Mouse (Mus musculus): ENCODE data around the gene Tmem106b. TPM values are rescaled to one million over a fixed set of nuclear protein-coding genes. Genes with fewer than 3 reads are reported as not detected.

Tmem106b gene
- polyA plus RNA-seq, 1 experiment, result 47.0 TPM

- Histone ChIP-seq H3K4me3 (ENCODE audit: low read depth, low read length) (no peak overlapping the region), H3K36me3 (ENCODE audit: control insufficient read depth, insufficient read depth, low read length, poor library complexity, severe bottlenecking) (no peaks in the 10 kb centered on the region), H3K9me3 (replicated peaks; ENCODE audit: control insufficient read depth, insufficient read depth, low read length, poor library complexity, severe bottlenecking) (no peaks in the 10 kb centered on the region), H3K27ac (ENCODE audit: insufficient read depth, low read length) (no peak overlapping the region), H3K4me1 (ENCODE audit: control insufficient read depth, insufficient read depth, low read length) (peaks cover 3% of the 10 kb centered on the region), H3K9ac (ENCODE audit: low read depth, poor library complexity, severe bottlenecking) (no peak overlapping the region), H3K27me3 (ENCODE audit: control insufficient read depth, insufficient read depth, low read length, poor library complexity, severe bottlenecking) (no peaks in the 10 kb centered on the region)
- TF ChIP-seq CTCF (IDR thresholded peaks at IDR 0.05; ENCODE audit: low read depth, low read length) (no peak), EP300 (IDR thresholded peaks at IDR 0.05; ENCODE audit: insufficient read depth, low read depth, low read length) (no peak), POLR2A (IDR thresholded peaks at IDR 0.05; ENCODE audit: insufficient read depth, low read length) (no peak)
Observed at GRCm38 (mm10) chr6:13061276-13062039, 8.1 kb upstream of the Tmem106b start.

- Histone ChIP-seq H3K4me1 (ENCODE audit: control insufficient read depth, insufficient read depth, low read length) (peaks cover 3% of the 10 kb centered on the region), H3K36me3 (ENCODE audit: control insufficient read depth, insufficient read depth, low read length, poor library complexity, severe bottlenecking) (no peaks in the 10 kb centered on the region), H3K9ac (ENCODE audit: low read depth, poor library complexity, severe bottlenecking) (no peak overlapping the region), H3K27ac (ENCODE audit: insufficient read depth, low read length) (no peak overlapping the region), H3K4me3 (ENCODE audit: low read depth, low read length) (no peak overlapping the region), H3K27me3 (ENCODE audit: control insufficient read depth, insufficient read depth, low read length, poor library complexity, severe bottlenecking) (no peaks in the 10 kb centered on the region), H3K9me3 (replicated peaks; ENCODE audit: control insufficient read depth, insufficient read depth, low read length, poor library complexity, severe bottlenecking) (no peaks in the 10 kb centered on the region)
- TF ChIP-seq EP300 (IDR thresholded peaks at IDR 0.05; ENCODE audit: insufficient read depth, low read depth, low read length) (no peak), POLR2A (IDR thresholded peaks at IDR 0.05; ENCODE audit: insufficient read depth, low read length) (no peak), CTCF (IDR thresholded peaks at IDR 0.05; ENCODE audit: low read depth, low read length) (no peak)
Observed at GRCm38 (mm10) chr6:13062063-13062462, 7.5 kb upstream of the Tmem106b start.

- Histone ChIP-seq H3K4me3 (ENCODE audit: low read depth, low read length) (no peak overlapping the region), H3K4me1 (ENCODE audit: control insufficient read depth, insufficient read depth, low read length) (peaks cover 3% of the 10 kb centered on the region), H3K9ac (ENCODE audit: low read depth, poor library complexity, severe bottlenecking) (no peak overlapping the region), H3K27ac (ENCODE audit: insufficient read depth, low read length) (no peak overlapping the region), H3K9me3 (replicated peaks; ENCODE audit: control insufficient read depth, insufficient read depth, low read length, poor library complexity, severe bottlenecking) (no peaks in the 10 kb centered on the region), H3K27me3 (ENCODE audit: control insufficient read depth, insufficient read depth, low read length, poor library complexity, severe bottlenecking) (no peaks in the 10 kb centered on the region), H3K36me3 (ENCODE audit: control insufficient read depth, insufficient read depth, low read length, poor library complexity, severe bottlenecking) (no peaks in the 10 kb centered on the region)
- TF ChIP-seq EP300 (IDR thresholded peaks at IDR 0.05; ENCODE audit: insufficient read depth, low read depth, low read length) (no peak), POLR2A (IDR thresholded peaks at IDR 0.05; ENCODE audit: insufficient read depth, low read length) (no peak), CTCF (IDR thresholded peaks at IDR 0.05; ENCODE audit: low read depth, low read length) (no peak)
Observed at GRCm38 (mm10) chr6:13062691-13063255, 6.8 kb upstream of the Tmem106b start.

- Histone ChIP-seq H3K27ac (ENCODE audit: insufficient read depth, low read length) (no peak overlapping the region), H3K9ac (ENCODE audit: low read depth, poor library complexity, severe bottlenecking) (peak overlapping the region; percentile 54), H3K9me3 (replicated peaks; ENCODE audit: control insufficient read depth, insufficient read depth, low read length, poor library complexity, severe bottlenecking) (no peaks in the 10 kb centered on the region), H3K27me3 (ENCODE audit: control insufficient read depth, insufficient read depth, low read length, poor library complexity, severe bottlenecking) (no peaks in the 10 kb centered on the region), H3K4me3 (ENCODE audit: low read depth, low read length) (peak overlapping the region; percentile 78), H3K4me1 (ENCODE audit: control insufficient read depth, insufficient read depth, low read length) (no peaks in the 10 kb centered on the region), H3K36me3 (ENCODE audit: control insufficient read depth, insufficient read depth, low read length, poor library complexity, severe bottlenecking) (no peaks in the 10 kb centered on the region)
- TF ChIP-seq POLR2A (IDR thresholded peaks at IDR 0.05; ENCODE audit: insufficient read depth, low read length), result no peak
- no peak for TF ChIP-seq EP300 (IDR thresholded peaks at IDR 0.05; ENCODE audit: insufficient read depth, low read depth, low read length)
- no peak for TF ChIP-seq CTCF (IDR thresholded peaks at IDR 0.05; ENCODE audit: low read depth, low read length)
Observed at GRCm38 (mm10) chr6:13070147-13070425, 527 bp downstream of the Tmem106b start.

- TF ChIP-seq POLR2A (IDR thresholded peaks at IDR 0.05; ENCODE audit: insufficient read depth, low read length) (no peak), CTCF (IDR thresholded peaks at IDR 0.05; ENCODE audit: low read depth, low read length) (no peak), EP300 (IDR thresholded peaks at IDR 0.05; ENCODE audit: insufficient read depth, low read depth, low read length) (no peak)
- H3K4me1 ChIP-seq (ENCODE audit: control insufficient read depth, insufficient read depth, low read length), result no peaks in the 10 kb centered on the region
- H3K27ac ChIP-seq (ENCODE audit: insufficient read depth, low read length), result no peak overlapping the region
- H3K36me3 ChIP-seq (ENCODE audit: control insufficient read depth, insufficient read depth, low read length, poor library complexity, severe bottlenecking), result no peaks in the 10 kb centered on the region; the same call in 1 of the 2 replicates
- peak overlapping the region; percentile 78; the same call in 1 of the 2 replicates for H3K4me3 ChIP-seq (ENCODE audit: low read depth, low read length)
- H3K9me3 ChIP-seq (replicated peaks; ENCODE audit: control insufficient read depth, insufficient read depth, low read length, poor library complexity, severe bottlenecking), result no peaks in the 10 kb centered on the region
- H3K9ac ChIP-seq (ENCODE audit: low read depth, poor library complexity, severe bottlenecking), result peak overlapping the region; percentile 54
- H3K27me3 ChIP-seq (ENCODE audit: control insufficient read depth, insufficient read depth, low read length, poor library complexity, severe bottlenecking), result no peaks in the 10 kb centered on the region
Observed at GRCm38 (mm10) chr6:13070485-13070884, 926 bp downstream of the Tmem106b start.

GRCm38 (mm10) chr6:13073036-13073435, 3.5 kb downstream of the Tmem106b start:
- no peak for TF ChIP-seq POLR2A (IDR thresholded peaks at IDR 0.05; ENCODE audit: insufficient read depth, low read length)
- no peak for TF ChIP-seq EP300 (IDR thresholded peaks at IDR 0.05; ENCODE audit: insufficient read depth, low read depth, low read length)
- TF ChIP-seq CTCF (IDR thresholded peaks at IDR 0.05; ENCODE audit: low read depth, low read length), result no peak
- Histone ChIP-seq H3K27ac (ENCODE audit: insufficient read depth, low read length) (no peak overlapping the region), H3K9me3 (replicated peaks; ENCODE audit: control insufficient read depth, insufficient read depth, low read length, poor library complexity, severe bottlenecking) (no peaks in the 10 kb centered on the region)

More at GRCm38 (mm10) chr6:13073036-13073435, 3.5 kb downstream of the Tmem106b start:
- H3K4me3 ChIP-seq (ENCODE audit: low read depth, low read length), result no peak overlapping the region
- no peaks in the 10 kb centered on the region for H3K4me1 ChIP-seq (ENCODE audit: control insufficient read depth, insufficient read depth, low read length)
- peaks cover 1% of the 10 kb centered on the region; the same call in 1 of the 2 replicates for H3K36me3 ChIP-seq (ENCODE audit: control insufficient read depth, insufficient read depth, low read length, poor library complexity, severe bottlenecking)
- H3K9ac ChIP-seq (ENCODE audit: low read depth, poor library complexity, severe bottlenecking), result no peak overlapping the region
- no peaks in the 10 kb centered on the region for H3K27me3 ChIP-seq (ENCODE audit: control insufficient read depth, insufficient read depth, low read length, poor library complexity, severe bottlenecking)
